Mouse (Mus musculus) ES-E14 (cell line): ENCODE data around the gene Doc2g. TPM values are rescaled to one million over a fixed set of nuclear protein-coding genes. Genes with fewer than 3 reads are reported as not detected.
A peak's percentile ranks its signal among the peaks of the same experiment; 100 is the strongest.
"Not testable (repeated sequence)": the region's sequence is repeated elsewhere in the genome, so short reads cannot be mapped to it uniquely, and the experiment has no call there.

Experiments used
- DNase-seq: peaks from one replicate; pipeline ENCODE4 v3.0.0-alpha.2; 2013; ENCODE audit warnings: low read depth, low spot score
- H3K27ac ChIP-seq: 2 replicates; pipeline ENCODE4 v1.5.1; 2012; ENCODE audit warnings: low read depth, mild to moderate bottlenecking, low read length, moderate library complexity, mixed read lengths; ENCODE audit not compliant: poor library complexity, insufficient read depth, severe bottlenecking
- H3K36me3 ChIP-seq: 2 replicates; pipeline ENCODE4 v1.6.1; 2012; ENCODE audit warnings: mild to moderate bottlenecking, low read length, moderate library complexity, mixed read lengths; ENCODE audit not compliant: control insufficient read depth, poor library complexity, insufficient read depth, severe bottlenecking
- H3K4me1 ChIP-seq, 2 experiments: fragments of 150-350 bp in 1 of 2; sonication (generic) in 1 of 2; 2 replicates each; pipeline ENCODE4 v1.6.1; 2012; ENCODE audit warnings: low read length in 2 of 2, mild to moderate bottlenecking in 1 of 2, mixed read lengths in 1 of 2; ENCODE audit not compliant: control insufficient read depth in 2 of 2, insufficient read depth in 2 of 2, poor library complexity in 1 of 2
- H3K4me3 ChIP-seq, 2 experiments: fragments of 150-350 bp in 1 of 2; sonication (generic) in 1 of 2; 2 replicates each; pipeline ENCODE4 v1.5.1; 2012; ENCODE audit warnings: low read length in 2 of 2, low read depth in 1 of 2, mild to moderate bottlenecking in 1 of 2, mixed read lengths in 1 of 2; ENCODE audit not compliant: insufficient read depth in 1 of 2, poor library complexity in 1 of 2, severe bottlenecking in 1 of 2
- H3K9ac ChIP-seq: 2 replicates; pipeline ENCODE4 v1.6.1; 2012; ENCODE audit warnings: low read depth, mild to moderate bottlenecking, low read length, mixed read lengths; ENCODE audit not compliant: poor library complexity, insufficient read depth, severe bottlenecking
- H3K9me3 ChIP-seq: fragments of 150-350 bp; sonication (generic); 2 replicates; pipeline ENCODE4 v1.6.1; 2012; ENCODE audit warnings: low read depth, mild to moderate bottlenecking, low read length; ENCODE audit not compliant: control insufficient read depth, insufficient read depth
- CHD2 ChIP-seq: IDR thresholded peaks from 2 replicates; pipeline ENCODE4 v1.6.1; 2014; ENCODE audit warnings: mild to moderate bottlenecking, low read depth, low read length, inconsistent platforms
- HCFC1 ChIP-seq: IDR thresholded peaks from 2 replicates; pipeline ENCODE4 v1.6.1; 2012; ENCODE audit warnings: low read length, inconsistent platforms, borderline replicate concordance; ENCODE audit not compliant: insufficient read depth
- MAFK ChIP-seq: IDR thresholded peaks from 2 replicates; pipeline ENCODE4 v1.6.1; 2014; ENCODE audit warnings: mild to moderate bottlenecking, low read depth, low read length, inconsistent platforms; ENCODE audit not compliant: insufficient read depth
- ZC3H11A ChIP-seq: IDR thresholded peaks from 2 replicates; pipeline ENCODE4 v1.6.1; 2012; ENCODE audit warnings: low read depth, mild to moderate bottlenecking, inconsistent platforms, low read length, borderline replicate concordance
- ZNF384 ChIP-seq: IDR thresholded peaks from 2 replicates; pipeline ENCODE4 v1.6.1; 2012; ENCODE audit warnings: low read depth, low read length, inconsistent platforms
- in situ Hi-C, 2 experiments: fragments of 600-800 bp; cut with MboI; formaldehyde crosslinking; loops; one replicate each; pipeline ENCODE4 v1.15.1; 2025; ENCODE audit warnings: low sequenced_read_pairs in 2 of 2, inconsistent platforms in 1 of 2; ENCODE audit not compliant: unreplicated experiment in 2 of 2
- total RNA-seq: library from RNA; depleted of rRNA; stranded (reverse); fragments of 300-350 nt; gene quantifications from 2 replicates; pipeline ENCODE4 v1.2.3, GENCODE M21; 2012

The Doc2g gene
- total RNA-seq, 1 experiment = 4.6 TPM

GRCm38 (mm10) chr19:4047859-4048258, 44.7 kb downstream of the Doc2g start:
- Histone ChIP-seq H3K36me3 (no peaks in the 10 kb centered on the region; the same call in 1 of the 2 replicates), H3K4me3 (no peak overlapping the region), H3K9ac (no peak overlapping the region; the same call in 1 of the 2 replicates), H3K9me3 (no peaks in the 10 kb centered on the region), H3K4me1 (peaks cover 2 to 8% of the 10 kb centered on the region in 2 experiments; a peak in 3 of 4 replicates), H3K27ac (no peak overlapping the region; the same call in 1 of the 2 replicates)
- DNase-seq = peak; percentile 86
- TF ChIP-seq ZC3H11A = peak; percentile 70; the same call in 1 of the 2 replicates
- TF ChIP-seq MAFK = no peak
- in situ Hi-C loops = no loop called here

- H3K4me1 ChIP-seq, H3K9me3 ChIP-seq, H3K36me3 ChIP-seq, in situ Hi-C loops, DNase-seq, H3K27ac ChIP-seq, H3K4me3 ChIP-seq, H3K9ac ChIP-seq: not testable (repeated sequence)
- 0 out of 2 replicates have a peak, but pooled peaks have one; percentile 7 for TF ChIP-seq ZNF384
These were observed 46.0 kb downstream of the Doc2g start for GRCm38 (mm10) chr19:4049069-4049468.

GRCm38 (mm10) chr19:4051016-4051415, 47.9 kb downstream of the Doc2g start:
- Histone ChIP-seq H3K4me1 (peaks cover 8 to 10% of the 10 kb centered on the region in 2 experiments), H3K9me3 (no peaks in the 10 kb centered on the region), H3K36me3 (no peaks in the 10 kb centered on the region), H3K27ac (no peak overlapping the region), H3K9ac (no peak overlapping the region), H3K4me3 (no peak overlapping the region)
- in situ Hi-C loops = no loop called here
- no peak for DNase-seq
- TF ChIP-seq CHD2 (no peak), ZC3H11A (no peak), MAFK (no peak), HCFC1 (no peak), ZNF384 (no peak)

GRCm38 (mm10) chr19:4051741-4052515, 48.8 kb downstream of the Doc2g start:
- Histone ChIP-seq H3K36me3 (no peaks in the 10 kb centered on the region), H3K27ac (no peak overlapping the region), H3K4me3 (no peak overlapping the region), H3K4me1 (peaks cover 10 to 13% of the 10 kb centered on the region in 2 experiments), H3K9me3 (no peaks in the 10 kb centered on the region), H3K9ac (no peak overlapping the region)
- TF ChIP-seq ZNF384 (no peak), CHD2 (no peak), MAFK (no peak), ZC3H11A (no peak), HCFC1 (no peak)
- in situ Hi-C loops = no loop called here
- peak; percentile 64 for DNase-seq

GRCm38 (mm10) chr19:4052516-4053030, 49.5 kb downstream of the Doc2g start:
- Histone ChIP-seq H3K4me3 (no peak overlapping the region), H3K9ac (no peak overlapping the region), H3K9me3 (no peaks in the 10 kb centered on the region), H3K27ac (no peak overlapping the region), H3K4me1 (peaks cover 6 to 17% of the 10 kb centered on the region in 2 experiments; a peak in 3 of 4 replicates), H3K36me3 (no peaks in the 10 kb centered on the region)
- DNase-seq = no peak
- in situ Hi-C loops = no loop called here
- TF ChIP-seq HCFC1 (no peak), ZC3H11A (no peak), CHD2 (no peak), MAFK (no peak), ZNF384 (no peak)
